Mouse (Mus musculus): ENCODE data around the gene Abca4. TPM values are rescaled to one million over a fixed set of nuclear protein-coding genes. Genes with fewer than 3 reads are reported as not detected.

Abca4 gene
- polyA plus RNA-seq, 1 experiment from 2014 or later = 2.0 TPM

DNA sequence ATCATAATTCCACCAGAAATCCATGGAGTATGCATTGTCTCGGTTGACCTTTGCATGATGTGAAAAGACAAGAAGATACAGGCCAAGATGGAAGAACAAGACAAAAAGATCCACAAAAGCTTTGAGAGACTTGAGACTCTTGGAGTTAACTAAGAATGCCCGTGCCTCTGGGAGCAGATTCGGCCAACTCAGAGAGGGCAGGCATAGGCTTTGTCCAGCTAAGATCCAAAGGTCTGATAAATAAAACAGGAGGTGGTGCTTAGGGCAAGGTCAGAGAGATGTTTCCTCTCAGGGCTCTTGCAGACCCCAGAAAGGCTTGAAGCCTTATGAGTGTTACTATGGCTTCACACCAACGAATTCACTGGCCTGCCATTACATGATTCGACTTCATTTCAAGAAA is 155.8 kb downstream of the Abca4 start:
- 0 out of 2 replicates have a peak overlapping the region, but pooled peaks have one; percentile 45 for H3K27ac ChIP-seq (replicated peaks; ENCODE audit: low read depth, low read length)
- no peak overlapping the region for H3K4me3 ChIP-seq (ENCODE audit: low read depth, low read length)

GRCm38 (mm10) chr3:122200447-122200846 is 156.2 kb downstream of the Abca4 start:
- 37% methylated on average over 5 of the region's 5 CpGs for WGBS
- no peaks in the 10 kb centered on the region for H3K36me3 ChIP-seq (ENCODE audit: control insufficient read depth, insufficient read depth, low read length)
- no peak overlapping the region for H3K9ac ChIP-seq (ENCODE audit: low read length)
- DNase-seq (ENCODE audit: low spot score) (no peak), ATAC-seq (ENCODE audit: insufficient number of reproducible peaks, low FRiP score, low TSS enrichment, low read depth) (no peak)
- H3K4me3 ChIP-seq (ENCODE audit: low read depth, low read length) = no peak overlapping the region
- H3K4me1 ChIP-seq (ENCODE audit: control insufficient read depth, insufficient read depth, low read length) = peaks cover 6% of the 10 kb centered on the region
- no peak overlapping the region for H3K4me2 ChIP-seq (ENCODE audit: low read depth, severe bottlenecking)
- no peaks in the 10 kb centered on the region for H3K27me3 ChIP-seq (ENCODE audit: control insufficient read depth, insufficient read depth, low read length)
- H3K9me3 ChIP-seq (ENCODE audit: control insufficient read depth, low read length) = no peaks in the 10 kb centered on the region
- H3K27ac ChIP-seq (replicated peaks; ENCODE audit: low read depth, low read length) = 0 out of 2 replicates have a peak overlapping the region, but pooled peaks have one; percentile 45

More for the DNA sequence above, 155.8 kb downstream of the Abca4 start:
- Histone ChIP-seq H3K9me3 (ENCODE audit: control insufficient read depth, low read length) (no peaks in the 10 kb centered on the region), H3K27me3 (ENCODE audit: control insufficient read depth, insufficient read depth, low read length) (no peaks in the 10 kb centered on the region), H3K4me2 (ENCODE audit: low read depth, severe bottlenecking) (no peak overlapping the region), H3K9ac (ENCODE audit: low read length) (no peak overlapping the region), H3K36me3 (ENCODE audit: control insufficient read depth, insufficient read depth, low read length) (no peaks in the 10 kb centered on the region), H3K4me1 (ENCODE audit: control insufficient read depth, insufficient read depth, low read length) (peaks cover 6% of the 10 kb centered on the region)
- ATAC-seq (ENCODE audit: insufficient number of reproducible peaks, low FRiP score, low TSS enrichment, low read depth) = no peak
- DNase-seq (ENCODE audit: low spot score) = no peak
- WGBS = 85% methylated on average over 5 of the region's 5 CpGs

GRCm38 (mm10) chr3:122202307-122202732 is 158.1 kb downstream of the Abca4 start:
- Histone ChIP-seq H3K4me2 (ENCODE audit: low read depth, severe bottlenecking) (no peak overlapping the region), H3K27ac (replicated peaks; ENCODE audit: low read depth, low read length) (no peak overlapping the region), H3K9ac (ENCODE audit: low read length) (no peak overlapping the region), H3K36me3 (ENCODE audit: control insufficient read depth, insufficient read depth, low read length) (no peaks in the 10 kb centered on the region), H3K27me3 (ENCODE audit: control insufficient read depth, insufficient read depth, low read length) (no peaks in the 10 kb centered on the region), H3K4me1 (ENCODE audit: control insufficient read depth, insufficient read depth, low read length) (peaks cover 6% of the 10 kb centered on the region), H3K4me3 (ENCODE audit: low read depth, low read length) (no peak overlapping the region), H3K9me3 (ENCODE audit: control insufficient read depth, low read length) (no peaks in the 10 kb centered on the region)
- DNase-seq (ENCODE audit: low spot score) = no peak
- ATAC-seq (ENCODE audit: insufficient number of reproducible peaks, low FRiP score, low TSS enrichment, low read depth) = no peak
- WGBS = 38% methylated on average over 5 of the region's 5 CpGs

DNA sequence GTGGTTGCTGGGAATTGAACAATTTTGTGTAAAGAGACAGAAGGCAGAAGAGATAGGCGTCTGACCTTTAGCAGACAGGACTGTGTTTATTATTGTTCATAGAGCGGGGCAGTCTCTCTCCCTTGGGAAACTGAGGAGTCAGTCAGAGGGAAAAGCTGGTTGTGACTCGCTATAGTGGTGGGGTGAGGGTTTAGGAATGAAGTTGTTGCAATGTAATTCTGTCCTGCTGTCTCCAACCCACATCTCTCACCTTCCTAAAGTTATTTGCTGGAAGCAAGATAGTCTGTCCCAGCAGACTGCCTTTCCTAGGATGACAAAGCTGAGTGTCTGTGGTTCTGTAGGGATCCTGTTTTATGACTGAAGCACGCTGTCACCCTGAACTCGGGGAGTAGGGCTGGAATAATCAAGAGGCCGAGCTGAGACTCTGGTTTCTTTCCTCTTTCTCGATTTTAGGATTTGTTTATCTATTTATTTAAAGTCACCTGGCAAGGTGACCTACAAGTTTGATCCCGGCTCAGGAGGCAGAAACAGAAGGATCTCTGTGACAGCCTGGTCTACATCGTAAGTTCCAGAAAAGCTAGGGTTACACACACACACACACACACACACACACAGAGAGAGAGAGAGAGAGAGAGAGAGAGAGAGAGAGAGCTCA is 159.6 kb downstream of the Abca4 start:
- DNase-seq (ENCODE audit: low spot score) = no peak
- H3K4me2 ChIP-seq (ENCODE audit: low read depth, severe bottlenecking) = no peak overlapping the region
- H3K4me1 ChIP-seq (ENCODE audit: control insufficient read depth, insufficient read depth, low read length) = peaks cover 9% of the 10 kb centered on the region
- WGBS = 75% methylated on average over 9 of the region's 9 CpGs
- H3K9me3 ChIP-seq (ENCODE audit: control insufficient read depth, low read length) = no peaks in the 10 kb centered on the region
- H3K27ac ChIP-seq (replicated peaks; ENCODE audit: low read depth, low read length) = no peak overlapping the region
- no peak for ATAC-seq (ENCODE audit: insufficient number of reproducible peaks, low FRiP score, low TSS enrichment, low read depth)
- H3K27me3 ChIP-seq (ENCODE audit: control insufficient read depth, insufficient read depth, low read length) = no peaks in the 10 kb centered on the region
- H3K9ac ChIP-seq (ENCODE audit: low read length) = no peak overlapping the region
- no peaks in the 10 kb centered on the region for H3K36me3 ChIP-seq (ENCODE audit: control insufficient read depth, insufficient read depth, low read length)
- no peak overlapping the region for H3K4me3 ChIP-seq (ENCODE audit: low read depth, low read length)

DNA sequence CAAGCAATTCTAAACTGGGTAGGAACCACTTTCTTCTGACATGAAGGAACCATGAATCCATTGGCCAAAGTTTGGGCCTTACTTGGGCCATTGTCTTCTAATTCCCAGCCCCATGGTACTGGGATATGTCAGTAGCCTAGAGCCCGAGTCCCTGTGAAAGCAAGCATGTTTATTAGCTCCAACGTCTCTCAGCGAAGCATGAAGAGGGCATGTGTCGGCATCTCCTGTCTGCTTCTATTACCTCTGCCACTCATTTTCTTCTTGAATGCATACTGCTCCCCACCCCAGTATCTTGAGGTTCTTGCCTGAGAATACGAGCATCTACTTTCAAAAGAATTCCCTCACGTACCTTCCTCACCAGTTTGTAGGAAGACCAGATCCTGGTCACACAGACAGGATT is 161.5 kb downstream of the Abca4 start:
- no peak for DNase-seq (ENCODE audit: low spot score)

GRCm38 (mm10) chr3:122206279-122207070 is 162.2 kb downstream of the Abca4 start:
- ATAC-seq (ENCODE audit: insufficient number of reproducible peaks, low FRiP score, low TSS enrichment, low read depth) (no peak), DNase-seq (ENCODE audit: low spot score) (no peak)
- WGBS = 85% methylated on average over 8 of the region's 8 CpGs
- no peak overlapping the region for H3K9ac ChIP-seq (ENCODE audit: low read length)
- no peaks in the 10 kb centered on the region for H3K9me3 ChIP-seq (ENCODE audit: control insufficient read depth, low read length)
- H3K36me3 ChIP-seq (ENCODE audit: control insufficient read depth, insufficient read depth, low read length) = no peaks in the 10 kb centered on the region
- no peak overlapping the region for H3K4me3 ChIP-seq (ENCODE audit: low read depth, low read length)
- H3K4me1 ChIP-seq (ENCODE audit: control insufficient read depth, insufficient read depth, low read length) = peaks cover 6% of the 10 kb centered on the region; the same call in 1 of the 2 replicates
- H3K4me2 ChIP-seq (ENCODE audit: low read depth, severe bottlenecking) = no peak overlapping the region
- no peak overlapping the region for H3K27ac ChIP-seq (replicated peaks; ENCODE audit: low read depth, low read length)
- no peaks in the 10 kb centered on the region for H3K27me3 ChIP-seq (ENCODE audit: control insufficient read depth, insufficient read depth, low read length)

More for the DNA sequence above, 161.5 kb downstream of the Abca4 start:
- Histone ChIP-seq H3K9ac (ENCODE audit: low read length) (no peak overlapping the region), H3K4me1 (ENCODE audit: control insufficient read depth, insufficient read depth, low read length) (peaks cover 6% of the 10 kb centered on the region; the same call in 1 of the 2 replicates), H3K27ac (replicated peaks; ENCODE audit: low read depth, low read length) (no peak overlapping the region), H3K4me3 (ENCODE audit: low read depth, low read length) (no peak overlapping the region), H3K27me3 (ENCODE audit: control insufficient read depth, insufficient read depth, low read length) (no peaks in the 10 kb centered on the region), H3K36me3 (ENCODE audit: control insufficient read depth, insufficient read depth, low read length) (no peaks in the 10 kb centered on the region), H3K9me3 (ENCODE audit: control insufficient read depth, low read length) (no peaks in the 10 kb centered on the region), H3K4me2 (ENCODE audit: low read depth, severe bottlenecking) (no peak overlapping the region)
- WGBS = 90% methylated on average over 6 of the region's 6 CpGs
- no peak for ATAC-seq (ENCODE audit: insufficient number of reproducible peaks, low FRiP score, low TSS enrichment, low read depth)

DNA sequence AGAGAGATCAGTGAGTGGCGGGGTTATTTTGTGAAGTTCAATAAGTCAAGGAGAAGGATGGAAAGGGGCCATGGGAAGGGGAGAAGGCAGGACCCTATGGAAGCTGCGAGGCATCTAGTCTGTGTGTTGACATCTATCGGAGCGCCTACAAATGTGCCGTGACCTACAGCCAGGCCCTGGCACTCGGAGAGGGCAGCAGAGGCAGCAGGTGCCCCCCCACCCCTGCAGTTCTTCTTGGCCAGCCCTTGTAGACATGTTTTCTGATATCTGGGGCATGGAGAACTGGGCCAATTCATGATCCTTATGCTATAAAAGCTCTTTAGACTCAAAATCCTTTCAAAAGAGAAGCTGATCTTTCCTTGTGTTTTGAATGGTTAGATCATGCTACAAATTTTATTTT is 163.5 kb downstream of the Abca4 start:
- H3K9me3 ChIP-seq (ENCODE audit: control insufficient read depth, low read length) = no peaks in the 10 kb centered on the region
- 88% methylated on average over 6 of the region's 6 CpGs for WGBS
- no peak overlapping the region for H3K4me3 ChIP-seq (ENCODE audit: low read depth, low read length)
- no peak overlapping the region for H3K27ac ChIP-seq (replicated peaks; ENCODE audit: low read depth, low read length)
- H3K27me3 ChIP-seq (ENCODE audit: control insufficient read depth, insufficient read depth, low read length) = no peaks in the 10 kb centered on the region
- DNase-seq (ENCODE audit: low spot score) (no peak), ATAC-seq (ENCODE audit: insufficient number of reproducible peaks, low FRiP score, low TSS enrichment, low read depth) (no peak)
- no peaks in the 10 kb centered on the region for H3K36me3 ChIP-seq (ENCODE audit: control insufficient read depth, insufficient read depth, low read length)
- H3K4me1 ChIP-seq (ENCODE audit: control insufficient read depth, insufficient read depth, low read length) = peaks cover 3% of the 10 kb centered on the region; the same call in 1 of the 2 replicates
- H3K9ac ChIP-seq (ENCODE audit: low read length) = no peak overlapping the region
- no peak overlapping the region for H3K4me2 ChIP-seq (ENCODE audit: low read depth, severe bottlenecking)

DNA sequence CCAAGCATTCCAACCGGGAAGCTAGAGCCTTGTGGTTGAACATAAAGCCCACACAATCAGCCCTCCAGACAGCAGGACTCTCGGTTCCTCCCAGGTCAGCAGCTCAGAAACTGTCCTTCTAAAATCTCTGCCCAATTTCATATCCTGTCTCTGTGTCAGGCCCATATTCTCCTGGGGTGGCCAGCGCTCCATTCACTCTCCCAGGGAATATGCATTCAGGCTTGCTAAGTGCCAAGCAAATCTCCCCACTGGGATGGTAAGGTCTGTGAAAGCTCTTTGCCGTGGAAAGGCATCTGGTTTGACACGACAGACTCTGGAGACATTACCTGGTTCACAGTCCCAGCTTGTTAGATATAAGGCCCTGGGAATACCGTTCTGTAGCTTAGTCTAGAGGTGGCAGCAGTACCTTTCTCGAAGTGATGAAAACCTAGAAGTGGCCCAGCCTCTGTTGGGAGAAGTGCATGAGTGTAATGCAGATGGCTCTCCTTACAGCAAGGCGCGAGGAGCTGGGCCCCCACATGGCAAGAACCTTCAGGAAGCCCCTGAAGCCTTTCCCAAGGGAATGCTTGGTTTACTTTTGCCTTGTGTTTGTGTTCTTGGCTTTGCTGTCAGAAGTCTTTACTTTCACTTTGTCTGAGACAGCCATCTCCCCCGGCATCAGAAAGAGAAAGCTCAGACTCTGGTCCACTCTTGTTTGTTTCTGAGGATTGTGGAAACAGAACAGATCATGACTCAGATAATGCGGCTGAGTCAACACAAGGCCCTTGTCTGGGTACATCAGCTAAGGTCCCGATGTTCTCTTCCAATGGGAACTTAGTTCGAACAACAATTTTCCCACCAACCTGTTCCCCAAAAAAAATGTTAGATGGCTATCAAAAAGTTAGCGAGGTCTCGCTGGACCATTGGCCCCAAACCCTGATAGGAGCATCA is 164.3 kb downstream of the Abca4 start:
- Histone ChIP-seq H3K4me1 (ENCODE audit: control insufficient read depth, insufficient read depth, low read length) (peaks cover 3% of the 10 kb centered on the region; the same call in 1 of the 2 replicates), H3K4me3 (ENCODE audit: low read depth, low read length) (no peak overlapping the region), H3K9ac (ENCODE audit: low read length) (no peak overlapping the region), H3K36me3 (ENCODE audit: control insufficient read depth, insufficient read depth, low read length) (no peaks in the 10 kb centered on the region), H3K4me2 (ENCODE audit: low read depth, severe bottlenecking) (no peak overlapping the region), H3K9me3 (ENCODE audit: control insufficient read depth, low read length) (no peaks in the 10 kb centered on the region), H3K27ac (replicated peaks; ENCODE audit: low read depth, low read length) (no peak overlapping the region), H3K27me3 (ENCODE audit: control insufficient read depth, insufficient read depth, low read length) (no peaks in the 10 kb centered on the region)
- ATAC-seq (ENCODE audit: insufficient number of reproducible peaks, low FRiP score, low TSS enrichment, low read depth) (no peak), DNase-seq (ENCODE audit: low spot score) (no peak)
- 86% methylated on average over 15 of the region's 15 CpGs for WGBS
